Mouse (Mus musculus) Patski (cell line): ENCODE measurements around the gene Prss30. TPM values are rescaled to one million over a fixed set of nuclear protein-coding genes. Genes with fewer than 3 reads are reported as not detected.

Source experiments
- ATAC-seq: fragments of 100-300 bp; one replicate; pipeline ENCODE4 v1.8.0; 2021
- CTCF ChIA-PET: fragments of 350-600 bp; sonication (Branson Sonifier 250); formaldehyde crosslinking; loops from one replicate; lab custom pipeline; 2022; ENCODE audit warnings: inconsistent platforms; lab: Charles Lee
- POLR2A ChIA-PET: fragments of 350-600 bp; sonication (Branson Sonifier 250); formaldehyde crosslinking; loops from one replicate; lab custom pipeline; 2022; ENCODE audit warnings: antibody characterized with exemption, inconsistent platforms; lab: Charles Lee
- DNase-seq: peaks from one replicate; pipeline ENCODE4 v3.0.0-alpha.2; 2011; ENCODE audit warnings: low read depth, low spot score
- H3K27me3 ChIP-seq: fragments of 371-371 bp; one replicate; pipeline ENCODE4 v1.5.1; 2021
- CTCF ChIP-seq: fragments of 100-300 bp; IDR thresholded peaks from one replicate; pipeline ENCODE4 v1.5.1; 2021
- in situ Hi-C: fragments of 300-500 bp; cut with MboI; formaldehyde crosslinking; loops from 3 replicates; pipeline ENCODE4 v1.11.1; 2018; ENCODE audit warnings: low pct_unique_long_range_greater_than_20kb, mixed read lengths
- polyA plus RNA-seq: library from polyadenylated mRNA; unstranded; gene quantifications from one replicate; pipeline ENCODE4 v1.2.3, GENCODE M21; 2021

Prss30 gene
- polyA plus RNA-seq, 1 experiment from 2014 or later = 0.05 TPM

- ATAC-seq (no peak), DNase-seq (no peak)
- ChIA-PET POLR2A (no interaction called here), CTCF (interaction anchor here (0.8 to 1.4 kb wide), 5 partner anchors 10 to 61 kb away, joined by 3 to 4 read pairs (median 3); no protein-coding TSS in a partner anchor)
- TF ChIP-seq CTCF = no peak
- in situ Hi-C loops = no loop called here
- no peaks in the 10 kb centered on the region for H3K27me3 ChIP-seq
These were observed 26.6 kb upstream of the Prss30 start for GRCm38 (mm10) chr17:24006930-24007329.

- CTCF ChIA-PET = no interaction called here
- in situ Hi-C loops = no loop called here
- DNase-seq (no peak), ATAC-seq (no peak)
- no peaks in the 10 kb centered on the region for H3K27me3 ChIP-seq
- POLR2A ChIA-PET = no interaction called here
- TF ChIP-seq CTCF = no peak
These were observed 24.7 kb upstream of the Prss30 start for GRCm38 (mm10) chr17:24005049-24005448.

- DNase-seq = no peak
- no peak for TF ChIP-seq CTCF
- no peak for ATAC-seq
- H3K27me3 ChIP-seq = no peaks in the 10 kb centered on the region
- CTCF ChIA-PET = no interaction called here
- POLR2A ChIA-PET = no interaction called here
- in situ Hi-C loops = no loop called here
These were observed 23.8 kb upstream of the Prss30 start for GRCm38 (mm10) chr17:24004071-24004665.

- peak; percentile 49 for ATAC-seq
- in situ Hi-C loops = no loop called here
- ChIA-PET POLR2A (no interaction called here), CTCF (interaction anchor here (1.0 kb wide), 1 partner anchor 31 kb away, joined by 4 read pairs; no protein-coding TSS in a partner anchor)
- DNase-seq = no peak
- no peaks in the 10 kb centered on the region for H3K27me3 ChIP-seq
- no peak for TF ChIP-seq CTCF
These were observed 20.0 kb upstream of the Prss30 start for GRCm38 (mm10) chr17:24000404-24000803.

- no peak for TF ChIP-seq CTCF
- CTCF ChIA-PET = no interaction called here
- in situ Hi-C loops = no loop called here
These were observed 18.0 kb upstream of the Prss30 start for GRCm38 (mm10) chr17:23998383-23998782.

GRCm38 (mm10) chr17:23997901-23998300, 17.5 kb upstream of the Prss30 start, which contains the start of gene Prss22:
Prss22 (minus strand) TSS chr17:23998100.
- DNase-seq = no peak
- ChIA-PET CTCF (no interaction called here), POLR2A (no interaction called here)
- no peak for TF ChIP-seq CTCF
- H3K27me3 ChIP-seq = no peaks in the 10 kb centered on the region
- in situ Hi-C loops = no loop called here
- no peak for ATAC-seq

More at GRCm38 (mm10) chr17:23998383-23998782, 18.0 kb upstream of the Prss30 start:
- DNase-seq (no peak), ATAC-seq (peak; percentile 38)
- no peaks in the 10 kb centered on the region for H3K27me3 ChIP-seq
- POLR2A ChIA-PET = no interaction called here

GRCm38 (mm10) chr17:23995421-23995820, 15.1 kb upstream of the Prss30 start:
- ATAC-seq (no peak), DNase-seq (no peak)
- no peaks in the 10 kb centered on the region for H3K27me3 ChIP-seq
- in situ Hi-C loops = no loop called here
- ChIA-PET POLR2A (no interaction called here), CTCF (interaction anchor here (1.5 kb wide), 1 partner anchor 9 kb away, joined by 3 read pairs; no protein-coding TSS in a partner anchor)
- TF ChIP-seq CTCF = no peak

- DNase-seq (no peak), ATAC-seq (no peak)
- POLR2A ChIA-PET = no interaction called here
- in situ Hi-C loops = no loop called here
- TF ChIP-seq CTCF = no peak
- no peaks in the 10 kb centered on the region for H3K27me3 ChIP-seq
- CTCF ChIA-PET = interaction anchor here (1.1 kb wide), 1 partner anchor 25 kb away, joined by 3 read pairs; no protein-coding TSS in a partner anchor
These were observed 14.3 kb upstream of the Prss30 start for GRCm38 (mm10) chr17:23994667-23995066.

GRCm38 (mm10) chr17:23993559-23994428, 13.4 kb upstream of the Prss30 start:
- in situ Hi-C loops = no loop called here
- H3K27me3 ChIP-seq = no peaks in the 10 kb centered on the region
- no peak for TF ChIP-seq CTCF
- POLR2A ChIA-PET = no interaction called here
- ATAC-seq (no peak), DNase-seq (no peak)
- CTCF ChIA-PET = interaction anchor here (0.7 to 1.1 kb wide), 2 partner anchors 24 to 33 kb away, joined by 3 read pairs; no protein-coding TSS in a partner anchor

GRCm38 (mm10) chr17:23992789-23993553, 12.6 kb upstream of the Prss30 start:
- DNase-seq (no peak), ATAC-seq (no peak)
- CTCF ChIA-PET = interaction anchor here (0.7 kb wide), 1 partner anchor 13 kb away, joined by 3 read pairs; no protein-coding TSS in a partner anchor
- in situ Hi-C loops = no loop called here
- no peak for TF ChIP-seq CTCF
- H3K27me3 ChIP-seq = no peaks in the 10 kb centered on the region
- POLR2A ChIA-PET = no interaction called here
